Mouse (Mus musculus) CD4-positive, CD25-positive, alpha-beta regulatory T cell, adult 9 weeks (primary cell): ENCODE results near the gene Zmat3. TPM values are rescaled to one million over a fixed set of nuclear protein-coding genes. Genes with fewer than 3 reads are reported as not detected.

Experiments used
- polyA plus RNA-seq: library from polyadenylated mRNA; unstranded; fragments of 100-300 nt; shearing (Covaris generic); gene quantifications from one replicate; pipeline ENCODE4 v1.2.1, GENCODE M21; 2017

Zmat3 gene
- polyA plus RNA-seq: 2.4 TPM

DNA sequence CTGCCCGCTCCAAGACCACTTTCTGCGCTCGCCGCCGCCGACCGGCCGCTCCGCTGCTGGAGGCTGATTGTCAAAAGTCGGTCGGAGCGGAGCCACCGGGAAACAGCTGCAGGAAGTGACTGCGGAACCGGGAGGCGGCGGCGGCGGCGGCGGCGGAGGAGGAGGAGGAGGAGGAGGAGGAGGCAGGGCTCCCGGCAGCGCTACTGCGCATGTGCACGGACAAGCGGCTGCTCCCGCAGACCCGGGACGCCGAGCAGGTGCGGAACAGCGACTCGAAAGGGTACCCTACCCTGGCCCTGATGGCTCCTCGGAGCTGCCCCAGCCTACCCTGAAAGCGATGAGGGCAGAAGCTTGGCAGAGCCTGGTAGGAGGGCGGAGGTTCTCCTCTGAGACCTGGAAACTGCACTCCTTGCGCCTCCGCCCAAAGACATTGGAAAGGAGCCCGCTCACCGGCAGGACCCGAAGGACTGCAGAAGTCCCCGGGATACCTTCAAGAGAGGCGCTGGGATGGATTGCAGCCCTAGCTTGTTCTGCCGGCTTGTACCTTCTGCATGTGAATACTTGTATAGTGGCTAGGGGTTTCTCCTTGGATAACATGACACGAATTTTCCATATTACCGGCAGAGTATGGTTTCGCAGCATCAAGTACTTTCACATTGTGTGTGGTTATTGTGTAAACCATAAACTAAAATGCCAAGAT, at the start of gene Zmat3:
Zmat3 (minus strand) TSS at position 469 of the 700 bp plus-strand sequence.

DNA sequence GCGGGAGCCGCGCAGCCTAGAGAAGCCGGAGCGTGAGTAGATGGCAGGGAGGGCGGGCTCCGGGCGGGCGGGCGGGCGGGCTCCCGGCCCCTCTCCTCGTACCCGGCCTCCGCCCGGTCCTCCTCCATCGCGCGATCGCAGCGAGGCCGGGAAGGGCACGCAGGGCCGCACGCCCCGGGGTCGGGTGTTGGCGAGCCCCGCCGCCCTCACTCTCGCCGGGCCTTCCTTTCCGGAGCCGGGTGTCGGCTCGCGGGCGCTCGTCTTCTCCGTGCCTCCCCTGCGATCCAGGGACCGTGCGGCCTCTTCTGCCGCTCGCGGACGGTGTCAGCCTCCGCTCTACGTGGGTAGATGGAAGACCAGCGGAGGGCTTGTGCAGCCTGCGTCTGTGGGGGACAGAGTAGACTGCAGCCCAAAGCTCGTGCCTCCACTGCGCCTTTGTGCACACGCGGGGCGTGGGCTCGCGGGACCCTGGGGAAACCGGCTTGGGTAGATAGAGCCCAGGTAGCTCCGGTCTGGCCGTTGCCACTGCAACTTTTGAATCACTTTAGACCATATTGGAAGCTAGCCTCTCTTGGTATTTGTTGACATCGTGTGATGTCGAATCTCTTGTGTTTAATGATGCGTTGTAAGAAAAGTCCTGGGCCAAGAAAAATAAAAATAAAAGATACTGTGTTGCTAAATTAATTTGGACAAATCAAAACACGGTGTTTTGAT, 31.8 kb upstream of the Zmat3 start, which contains the start of gene Pik3ca:
Pik3ca (plus strand) TSS at position 211 of the 714 bp plus-strand sequence.

Other genes with a start within 250 kb of the Zmat3 start
- 8.6 TPM for gene Pik3ca, start 31.7 kb upstream of the Zmat3 start, polyA plus RNA-seq
- 0.42 TPM for gene Kcnmb3, start 126.2 kb upstream of the Zmat3 start, polyA plus RNA-seq
- gene Zfp639, start 144.2 kb upstream of the Zmat3 start, polyA plus RNA-seq: 34.1 TPM
- gene Mfn1, start 163.5 kb upstream of the Zmat3 start, polyA plus RNA-seq: 9.8 TPM